Mouse (Mus musculus) gastrocnemius, postnatal 4 days (tissue): ENCODE measurements around the gene Slc35b4. TPM values are rescaled to one million over a fixed set of nuclear protein-coding genes. Genes with fewer than 3 reads are reported as not detected.

ENCODE experiments used
- DNase-seq, 2 experiments: peaks; one replicate each; pipeline ENCODE4 v3.0.0; 2021 to 2022; ENCODE audit warnings: low spot score in 2 of 2, mixed read lengths in 2 of 2
- total RNA-seq, 2 experiments: library from RNA; stranded (reverse); gene quantifications; 2 replicates each; pipeline ENCODE4 v1.2.3; 2021

Slc35b4 gene
- total RNA-seq, 2 experiments from 2014 or later, result 19.8 TPM

GRCm38 (mm10) chr6:34138366-34138765, 38.5 kb downstream of the Slc35b4 start:
- no peak for DNase-seq

- no peak for DNase-seq
Observed at GRCm38 (mm10) chr6:34132391-34132790, 44.5 kb downstream of the Slc35b4 start.

GRCm38 (mm10) chr6:34129261-34129660, 47.6 kb downstream of the Slc35b4 start:
- DNase-seq, result no peak

- no peak for DNase-seq
Observed at GRCm38 (mm10) chr6:34124401-34124800, 52.5 kb downstream of the Slc35b4 start.

- no peak for DNase-seq
Observed at GRCm38 (mm10) chr6:34116838-34117478, 60.0 kb downstream of the Slc35b4 start.

GRCm38 (mm10) chr6:34111406-34111805, 65.5 kb downstream of the Slc35b4 start:
- DNase-seq, result no peak

- DNase-seq, result no peak
Observed at GRCm38 (mm10) chr6:34110571-34110970, 66.3 kb downstream of the Slc35b4 start.

Other genes starting within 250 kb of the Slc35b4 start
- under 1 TPM; 0.10 to 0.26 TPM for gene Lrguk, start 147.7 kb downstream of the Slc35b4 start, total RNA-seq
- gene Akr1b3, start 140.4 kb upstream of the Slc35b4 start, total RNA-seq, result 100 to 1,000 TPM; 184 to 196 TPM
- 10 to 100 TPM in 1 of 2 experiments, 1 to 10 TPM in 1; 10.0 to 11.3 TPM for gene Akr1b8, start 177.0 kb upstream of the Slc35b4 start, total RNA-seq
- 10 to 100 TPM; 34.9 to 36.5 TPM for gene Akr1b10, start 207.1 kb upstream of the Slc35b4 start, total RNA-seq
- gene Akr1b7, start 235.2 kb upstream of the Slc35b4 start, total RNA-seq, result under 1 TPM in 1 of 2 experiments, not detected in 1; 0.49 TPM